In the genomic region with DNA sequence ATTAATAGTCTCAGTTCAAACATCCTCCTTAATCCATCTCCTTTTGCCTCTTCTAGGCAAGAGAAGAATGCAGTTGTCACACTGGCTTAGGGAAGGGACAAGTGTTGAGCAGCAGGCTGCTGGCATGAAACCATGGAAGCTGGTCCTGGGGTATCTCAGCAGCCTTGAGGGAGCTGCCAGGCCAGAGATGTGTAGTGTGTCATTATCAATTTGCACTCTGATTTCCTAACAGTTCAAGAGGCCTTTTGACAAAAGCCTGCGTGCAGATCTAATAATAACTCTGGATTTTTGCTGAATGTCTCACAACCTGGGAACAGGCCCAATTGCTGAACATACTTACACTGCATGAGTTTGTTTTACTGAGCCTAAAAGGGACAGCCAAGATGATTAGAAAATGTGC, we compare ENCODE assay signal across 8 mouse cellular contexts.
A peak's percentile ranks its signal among the peaks of the same experiment; 100 is the strongest.
DNase-seq lines count a peak whose midpoint lies in the region; ATAC-seq and TF ChIP-seq lines count a peak whose summit lies in the region.

No protein-coding gene starts in this region.

- DNase-seq in adrenal gland, adult 2 months, result peak; percentile 52
- DNase-seq in adrenal gland, postnatal 4 days (ENCODE audit: low spot score in 2 of 2), result no peak
- DNase-seq in right cerebral cortex, postnatal 10 days (ENCODE audit: low spot score in 2 of 2), result peak; percentile 23 to 28
- no peak for DNase-seq in right cerebral cortex, postnatal 4 days
- DNase-seq in stomach, postnatal 0 days (ENCODE audit: low spot score), result peak; percentile 13
- no peak for DNase-seq in right cerebral cortex, adult 2 months (ENCODE audit: low spot score in 2 of 2)
- no peak for DNase-seq in layer of hippocampus, adult 8-10 months (ENCODE audit: low spot score in 2 of 2)

- no peaks in the 10 kb centered on the region for H3K9me3 ChIP-seq in intestine, embryonic 15.5 days
- H3K9me3 ChIP-seq in stomach, postnatal 0 days (ENCODE audit: control insufficient read depth, low read length), result no peaks in the 10 kb centered on the region

- H3K4me1 ChIP-seq in intestine, embryonic 15.5 days (replicated peaks), result no peaks in the 10 kb centered on the region
- no peaks in the 10 kb centered on the region for H3K4me1 ChIP-seq in stomach, postnatal 0 days (replicated peaks; ENCODE audit: control insufficient read depth, insufficient read depth)

- peak; percentile 45; the same call in 1 of the 2 replicates for ATAC-seq in intestine, embryonic 15.5 days
- no peak; the same call in 1 of the 2 replicates for ATAC-seq in stomach, postnatal 0 days (ENCODE audit: low FRiP score, low TSS enrichment)

- TF ChIP-seq CTCF in stomach, postnatal 0 days (IDR thresholded peaks at IDR 0.05; ENCODE audit: low read depth), result no peak

- WGBS in intestine, embryonic 15.5 days, result 47% methylated on average over 1 of the region's 1 CpGs
- 8% methylated on average over 1 of the region's 1 CpGs for WGBS in stomach, postnatal 0 days

- no peaks in the 10 kb centered on the region for H3K36me3 ChIP-seq in intestine, embryonic 15.5 days
- H3K36me3 ChIP-seq in stomach, postnatal 0 days (ENCODE audit: control insufficient read depth, insufficient read depth, low read length), result no peaks in the 10 kb centered on the region

- TF ChIP-seq EP300 in stomach, postnatal 0 days (optimal IDR thresholded peaks at IDR 0.05), result no peak

- H3K27me3 ChIP-seq in intestine, embryonic 15.5 days (replicated peaks), result no peaks in the 10 kb centered on the region
- H3K27me3 ChIP-seq in stomach, postnatal 0 days (ENCODE audit: control insufficient read depth, insufficient read depth, low read length), result no peaks in the 10 kb centered on the region

- H3K9ac ChIP-seq in intestine, embryonic 15.5 days, result no peak overlapping the region
- H3K9ac ChIP-seq in stomach, postnatal 0 days (ENCODE audit: low read length), result no peak overlapping the region

- no peak overlapping the region for H3K4me2 ChIP-seq in intestine, embryonic 15.5 days (replicated peaks)
- H3K4me2 ChIP-seq in stomach, postnatal 0 days (replicated peaks; ENCODE audit: low read depth), result no peak overlapping the region

- H3K4me3 ChIP-seq in intestine, embryonic 15.5 days (replicated peaks), result no peak overlapping the region
- no peak overlapping the region for H3K4me3 ChIP-seq in stomach, postnatal 0 days (ENCODE audit: low read depth, low read length)

- H3K27ac ChIP-seq in intestine, embryonic 15.5 days, result 0 out of 2 replicates have a peak overlapping the region, but pooled peaks have one; percentile 14
- H3K27ac ChIP-seq in stomach, postnatal 0 days (replicated peaks), result no peak overlapping the region

Comparison
In these comparisons a context has a peak if more than half of its experiments do, and no peak if none do; other contexts are left out.
1. DNase-seq: peak in adrenal gland, adult 2 months (single experiment), right cerebral cortex, postnatal 10 days (2 of 2) and stomach, postnatal 0 days (single experiment); none in adrenal gland, postnatal 4 days (0 of 2), right cerebral cortex, postnatal 4 days (single experiment), right cerebral cortex, adult 2 months (0 of 2) and layer of hippocampus, adult 8-10 months (0 of 2).